Mouse (Mus musculus): ENCODE results near the gene Clpb.
"Not testable (repeated sequence)": the region's sequence is repeated elsewhere in the genome, so short reads cannot be mapped to it uniquely, and the experiment has no call there.

Clpb gene

GRCm38 (mm10) chr7:101663514-101664159 is at the start of gene Clpb:
Gene Clpb (plus strand): TSS chr7:101663633.
- peak; percentile 91 for DNase-seq (ENCODE audit: low read depth)

- DNase-seq (ENCODE audit: low read depth) = no peak
Observed at GRCm38 (mm10) chr7:101615406-101615805, 48.0 kb upstream of the Clpb start.

- no peak for DNase-seq (ENCODE audit: low read depth)
Observed at GRCm38 (mm10) chr7:101616136-101616835, 47.1 kb upstream of the Clpb start.

GRCm38 (mm10) chr7:101617438-101618165 is 45.8 kb upstream of the Clpb start:
- peak; percentile 61 for DNase-seq (ENCODE audit: low read depth)

GRCm38 (mm10) chr7:101618273-101618672 is 45.2 kb upstream of the Clpb start:
- DNase-seq (ENCODE audit: low read depth) = peak; percentile 74

- DNase-seq (ENCODE audit: low read depth) = peak; percentile 84
Observed at GRCm38 (mm10) chr7:101620373-101620772, 43.1 kb upstream of the Clpb start.

GRCm38 (mm10) chr7:101621861-101622260 is 41.6 kb upstream of the Clpb start:
- not testable (repeated sequence) for DNase-seq (ENCODE audit: low read depth)

- no peak for DNase-seq (ENCODE audit: low read depth)
Observed at GRCm38 (mm10) chr7:101624283-101624682, 39.1 kb upstream of the Clpb start.

- not testable (repeated sequence) for DNase-seq (ENCODE audit: low read depth)
Observed at GRCm38 (mm10) chr7:101627166-101627565, 36.3 kb upstream of the Clpb start.

- no peak for DNase-seq (ENCODE audit: low read depth)
Observed at GRCm38 (mm10) chr7:101628481-101628880, 35.0 kb upstream of the Clpb start.

GRCm38 (mm10) chr7:101633629-101634177 is 29.7 kb upstream of the Clpb start:
- DNase-seq (ENCODE audit: low read depth) = no peak

GRCm38 (mm10) chr7:101634513-101634912 is 28.9 kb upstream of the Clpb start:
- peak; percentile 76 for DNase-seq (ENCODE audit: low read depth)

- peak; percentile 55 for DNase-seq (ENCODE audit: low read depth)
Observed at GRCm38 (mm10) chr7:101636056-101636455, 27.4 kb upstream of the Clpb start.

- no peak for DNase-seq (ENCODE audit: low read depth)
Observed at GRCm38 (mm10) chr7:101643879-101644278, 19.6 kb upstream of the Clpb start.

GRCm38 (mm10) chr7:101649729-101650128 is 13.7 kb upstream of the Clpb start:
- DNase-seq (ENCODE audit: low read depth) = no peak

GRCm38 (mm10) chr7:101650565-101650964 is 12.9 kb upstream of the Clpb start:
- peak; percentile 75 for DNase-seq (ENCODE audit: low read depth)

- peak; percentile 70 for DNase-seq (ENCODE audit: low read depth)
Observed at GRCm38 (mm10) chr7:101653681-101654209, 9.7 kb upstream of the Clpb start.

GRCm38 (mm10) chr7:101654936-101655335 is 8.5 kb upstream of the Clpb start:
- no peak for DNase-seq (ENCODE audit: low read depth)

- DNase-seq (ENCODE audit: low read depth) = peak; percentile 71
Observed at GRCm38 (mm10) chr7:101662006-101662405, 1.4 kb upstream of the Clpb start.

GRCm38 (mm10) chr7:101666581-101666980 is 3.1 kb downstream of the Clpb start:
- DNase-seq (ENCODE audit: low read depth) = peak; percentile 25

GRCm38 (mm10) chr7:101671601-101672280 is 8.3 kb downstream of the Clpb start:
- DNase-seq (ENCODE audit: low read depth) = no peak

- peak; percentile 27 for DNase-seq (ENCODE audit: low read depth)
Observed at GRCm38 (mm10) chr7:101673497-101673896, 10.1 kb downstream of the Clpb start.

All from induced T-regulatory cell, adult 2 months (primary cell).